Mouse (Mus musculus) hindbrain, postnatal 0 days (tissue): ENCODE measurements at regions not wholly inside any gene's neighbourhood (a gene's known extent, or its start where the extent isn't known, plus 50 kb on each side); places are given as distances from the start of the nearest gene placed in this dataset.

Source experiments
- ATAC-seq: fragments of 200-750 bp; cut with Nextera tagmentation; 2 replicates; pipeline ENCODE4 v1.8.0; 2017; ENCODE audit warnings: mild to moderate bottlenecking, moderate TSS enrichment, moderate library complexity
- DNase-seq: peaks from one replicate; pipeline ENCODE4 v3.0.0-alpha.2; 2015; ENCODE audit warnings: low spot score
- H3K27ac ChIP-seq: fragments of 300-500 bp; sonication (generic); 2 replicates; pipeline ENCODE4 v1.5.1; 2014; ENCODE audit warnings: mild to moderate bottlenecking
- H3K27me3 ChIP-seq: fragments of 300-500 bp; sonication (generic); 2 replicates; pipeline ENCODE4 v1.6.1; 2014; ENCODE audit warnings: low read length, mixed read lengths; ENCODE audit not compliant: insufficient read depth
- H3K36me3 ChIP-seq: fragments of 300-500 bp; sonication (generic); 2 replicates; pipeline ENCODE4 v1.6.1; 2014; ENCODE audit warnings: low read length, mixed read lengths; ENCODE audit not compliant: insufficient read depth
- H3K4me1 ChIP-seq: fragments of 300-500 bp; sonication (generic); 2 replicates; pipeline ENCODE4 v1.6.1; 2014; ENCODE audit warnings: antibody characterized with exemption, low read length, mixed read lengths; ENCODE audit not compliant: insufficient read depth
- H3K4me2 ChIP-seq: fragments of 300-500 bp; sonication (generic); 2 replicates; pipeline ENCODE4 v1.6.1; 2014; ENCODE audit warnings: low read depth, mild to moderate bottlenecking, low read length, moderate library complexity, mixed read lengths
- H3K4me3 ChIP-seq: fragments of 300-500 bp; sonication (generic); 2 replicates; pipeline ENCODE4 v1.5.1; 2014; ENCODE audit warnings: low read length
- H3K9ac ChIP-seq: fragments of 300-500 bp; sonication (generic); replicated peaks from 2 replicates; pipeline ENCODE4 v1.6.1; 2014; ENCODE audit warnings: mild to moderate bottlenecking, low read length, moderate library complexity, mixed read lengths
- H3K9me3 ChIP-seq: fragments of 300-500 bp; sonication (generic); 2 replicates; pipeline ENCODE4 v1.6.1; 2016; ENCODE audit warnings: low read length, mixed read lengths
- CTCF ChIP-seq: IDR thresholded peaks from 2 replicates; pipeline ENCODE4 v1.5.1; 2016; ENCODE audit warnings: antibody characterized with exemption, control low read depth, low read depth
- WGBS: fragments of 180-500 bp; shearing (Covaris S2); extraction: QIAGEN DNeasy Blood & Tissue Kit; methylation state at CpG from one replicate; pipeline ENCODE4 v1.1.7; 2014; 5-methylcytosine and 5-hydroxymethylcytosine counted together

DNA sequence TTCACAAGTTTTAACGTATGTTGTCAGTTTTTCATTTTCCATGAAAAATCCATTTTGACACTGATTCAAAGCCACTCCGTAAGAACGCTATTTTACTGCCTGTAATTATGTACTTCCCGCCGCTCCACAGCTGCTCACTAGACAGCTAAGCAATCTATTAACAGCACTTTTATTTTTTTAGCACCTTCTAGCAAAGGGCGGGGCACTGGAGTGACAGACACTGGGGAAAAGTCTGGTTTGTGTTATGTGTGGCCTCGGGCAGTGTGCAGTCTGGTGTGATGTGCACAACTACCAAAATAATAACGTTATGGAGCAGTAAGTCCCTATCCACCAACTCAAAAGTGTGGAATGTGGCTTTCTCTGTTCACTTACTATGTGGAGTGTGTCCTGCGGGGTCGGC lies 223.0 kb downstream of the Lrig3 start:
- 68% methylated on average over 10 of the region's 10 CpGs for whole genome bisulfite sequencing
- no peak overlapping the region for H3K27ac ChIP-seq

More for the DNA sequence above, 223.0 kb downstream of the Lrig3 start:
- no peaks in the 10 kb centered on the region for H3K36me3 ChIP-seq
- DNase-seq (peak; percentile 31), ATAC-seq (no peak)
- TF ChIP-seq CTCF = no peak
- H3K9ac ChIP-seq = no peak overlapping the region
- no peaks in the 10 kb centered on the region for H3K4me1 ChIP-seq
- H3K4me2 ChIP-seq = no peak overlapping the region
- no peaks in the 10 kb centered on the region for H3K27me3 ChIP-seq
- H3K4me3 ChIP-seq = no peak overlapping the region
- H3K9me3 ChIP-seq = no peaks in the 10 kb centered on the region
